Mouse (Mus musculus): ENCODE results near the gene Agk. TPM values are rescaled to one million over a fixed set of nuclear protein-coding genes. Genes with fewer than 3 reads are reported as not detected.

Agk gene
- polyA plus RNA-seq, 1 experiment from 2014 or later = 24.0 TPM

DNA sequence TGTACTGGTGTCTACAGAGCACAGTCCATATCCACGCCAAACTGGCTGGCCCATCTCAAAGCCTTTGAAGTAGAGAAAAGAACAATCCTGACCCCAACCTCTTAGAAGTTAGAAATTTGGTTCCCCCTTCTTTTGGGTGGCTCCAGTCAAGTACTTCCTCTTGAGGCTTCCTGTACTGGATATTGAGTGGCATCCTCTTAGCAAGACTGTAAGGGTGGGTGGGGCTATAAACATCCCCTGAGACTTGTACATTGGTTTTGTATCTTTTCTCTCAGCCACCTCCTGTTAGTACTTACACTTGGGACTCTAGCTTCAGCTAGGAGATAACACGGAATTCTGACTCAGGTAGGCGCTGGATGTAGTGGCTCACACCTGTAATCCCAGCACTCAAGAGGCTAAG is 105.3 kb downstream of the Agk start:
- 73% methylated on average over 3 of the region's 3 CpGs for WGBS
- DNase-seq (ENCODE audit: low spot score) (peak; percentile 48), ATAC-seq (peak; percentile 34; the same call in 1 of the 2 replicates)
- H3K27ac ChIP-seq (ENCODE audit: low read length) = peak overlapping the region; percentile 51; the same call in 1 of the 2 replicates
- no peak overlapping the region for H3K9ac ChIP-seq (replicated peaks; ENCODE audit: low read depth)
- no peaks in the 10 kb centered on the region for H3K36me3 ChIP-seq (ENCODE audit: insufficient read depth, low read length)
- H3K27me3 ChIP-seq (replicated peaks; ENCODE audit: insufficient read depth, low read length) = no peaks in the 10 kb centered on the region
- no peak overlapping the region for H3K4me2 ChIP-seq (replicated peaks; ENCODE audit: low read depth, low read length)
- no peaks in the 10 kb centered on the region for H3K9me3 ChIP-seq (ENCODE audit: low read length)
- no peak for TF ChIP-seq CTCF (IDR thresholded peaks at IDR 0.05)
- TF ChIP-seq EP300 (IDR thresholded peaks at IDR 0.05) = no peak
- peaks cover 7% of the 10 kb centered on the region for H3K4me1 ChIP-seq (ENCODE audit: insufficient read depth, low read depth, low read length)
- no peak overlapping the region for H3K4me3 ChIP-seq (ENCODE audit: low read depth, low read length)

DNA sequence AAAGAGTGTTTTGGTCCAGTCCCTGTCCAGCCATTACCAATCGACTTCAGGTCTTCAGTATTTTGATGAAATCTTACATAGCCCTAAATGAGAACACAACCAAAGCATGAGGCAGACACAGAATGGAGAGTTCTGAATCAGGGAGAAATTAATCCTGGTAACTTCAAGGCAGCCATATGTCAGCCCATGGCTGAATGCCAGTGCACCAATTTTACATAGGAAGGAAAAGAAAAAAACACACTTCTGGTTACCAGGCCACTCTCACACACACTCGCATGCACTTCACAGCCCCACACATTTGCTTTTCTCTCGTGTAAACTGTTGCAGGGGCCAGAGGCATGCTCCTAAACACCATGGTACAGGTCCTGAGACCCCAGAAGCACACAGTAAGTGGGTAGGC is 105.9 kb downstream of the Agk start:
- no peak overlapping the region for H3K9ac ChIP-seq (replicated peaks; ENCODE audit: low read depth)
- H3K27me3 ChIP-seq (replicated peaks; ENCODE audit: insufficient read depth, low read length) = no peaks in the 10 kb centered on the region
- ATAC-seq (no peak), DNase-seq (ENCODE audit: low spot score) (no peak)
- peaks cover 7% of the 10 kb centered on the region for H3K4me1 ChIP-seq (ENCODE audit: insufficient read depth, low read depth, low read length)
- TF ChIP-seq CTCF (IDR thresholded peaks at IDR 0.05) (no peak), EP300 (IDR thresholded peaks at IDR 0.05) (no peak)
- no peaks in the 10 kb centered on the region for H3K9me3 ChIP-seq (ENCODE audit: low read length)
- H3K4me2 ChIP-seq (replicated peaks; ENCODE audit: low read depth, low read length) = no peak overlapping the region
- 45% methylated on average over 3 of the region's 3 CpGs for WGBS
- no peak overlapping the region for H3K27ac ChIP-seq (ENCODE audit: low read length)
- no peaks in the 10 kb centered on the region for H3K36me3 ChIP-seq (ENCODE audit: insufficient read depth, low read length)
- H3K4me3 ChIP-seq (ENCODE audit: low read depth, low read length) = no peak overlapping the region

DNA sequence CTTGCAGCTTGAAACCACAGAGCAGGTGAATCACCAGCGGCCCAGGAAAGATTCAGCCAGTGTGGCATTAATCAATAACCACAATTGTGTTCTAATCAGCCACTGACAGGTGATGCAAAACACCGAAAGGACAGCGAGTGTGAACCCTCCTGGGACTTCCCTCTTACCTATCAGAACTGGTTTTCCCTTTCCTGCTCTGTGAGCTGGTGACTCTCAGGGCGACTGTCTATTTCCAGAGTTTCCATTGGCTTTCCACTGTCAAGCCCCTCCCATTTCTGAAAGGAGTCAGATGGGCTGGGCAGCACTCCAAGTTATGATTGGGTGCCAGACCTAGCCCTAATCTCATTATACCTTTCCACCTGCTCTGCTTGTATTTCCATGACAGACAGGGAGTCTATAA is 106.4 kb downstream of the Agk start:
- no peak overlapping the region for H3K9ac ChIP-seq (replicated peaks; ENCODE audit: low read depth)
- ATAC-seq = no peak
- 51% methylated on average over 4 of the region's 4 CpGs for WGBS
- H3K9me3 ChIP-seq (ENCODE audit: low read length) = no peaks in the 10 kb centered on the region
- TF ChIP-seq EP300 (IDR thresholded peaks at IDR 0.05) (no peak), CTCF (IDR thresholded peaks at IDR 0.05) (no peak)
- no peaks in the 10 kb centered on the region for H3K36me3 ChIP-seq (ENCODE audit: insufficient read depth, low read length)
- H3K4me1 ChIP-seq (ENCODE audit: insufficient read depth, low read depth, low read length) = peaks cover 7% of the 10 kb centered on the region
- H3K4me3 ChIP-seq (ENCODE audit: low read depth, low read length) = no peak overlapping the region
- no peak overlapping the region for H3K4me2 ChIP-seq (replicated peaks; ENCODE audit: low read depth, low read length)
- no peak overlapping the region for H3K27ac ChIP-seq (ENCODE audit: low read length)
- DNase-seq (ENCODE audit: low spot score) = no peak
- no peaks in the 10 kb centered on the region for H3K27me3 ChIP-seq (replicated peaks; ENCODE audit: insufficient read depth, low read length)

DNA sequence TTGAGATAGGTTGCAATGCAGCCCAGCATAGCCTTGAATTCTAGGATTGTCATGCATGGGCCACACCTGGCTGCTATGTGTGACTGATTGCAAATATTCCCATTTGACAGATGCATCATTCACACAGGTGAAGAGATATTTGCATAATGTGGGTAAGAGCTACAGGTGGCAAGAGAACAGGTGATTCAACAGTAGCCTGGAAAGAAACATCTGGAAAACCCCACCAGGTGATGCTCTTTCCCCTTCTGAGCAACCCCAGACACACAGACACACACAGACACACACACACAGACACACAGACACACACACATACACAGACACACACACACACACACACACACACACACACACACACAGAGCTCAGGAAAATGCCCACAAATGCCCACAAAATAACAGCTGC is 106.8 kb downstream of the Agk start:
- no peaks in the 10 kb centered on the region for H3K27me3 ChIP-seq (replicated peaks; ENCODE audit: insufficient read depth, low read length)
- no peak overlapping the region for H3K4me2 ChIP-seq (replicated peaks; ENCODE audit: low read depth, low read length)
- H3K9me3 ChIP-seq (ENCODE audit: low read length) = no peaks in the 10 kb centered on the region
- no peak overlapping the region for H3K4me3 ChIP-seq (ENCODE audit: low read depth, low read length)
- DNase-seq (ENCODE audit: low spot score) = no peak
- H3K36me3 ChIP-seq (ENCODE audit: insufficient read depth, low read length) = no peaks in the 10 kb centered on the region
- ATAC-seq = no peak
- H3K27ac ChIP-seq (ENCODE audit: low read length) = no peak overlapping the region
- H3K4me1 ChIP-seq (ENCODE audit: insufficient read depth, low read depth, low read length) = peaks cover 7% of the 10 kb centered on the region
- H3K9ac ChIP-seq (replicated peaks; ENCODE audit: low read depth) = no peak overlapping the region
- no peak for TF ChIP-seq CTCF (IDR thresholded peaks at IDR 0.05)
- TF ChIP-seq EP300 (IDR thresholded peaks at IDR 0.05) = no peak

DNA sequence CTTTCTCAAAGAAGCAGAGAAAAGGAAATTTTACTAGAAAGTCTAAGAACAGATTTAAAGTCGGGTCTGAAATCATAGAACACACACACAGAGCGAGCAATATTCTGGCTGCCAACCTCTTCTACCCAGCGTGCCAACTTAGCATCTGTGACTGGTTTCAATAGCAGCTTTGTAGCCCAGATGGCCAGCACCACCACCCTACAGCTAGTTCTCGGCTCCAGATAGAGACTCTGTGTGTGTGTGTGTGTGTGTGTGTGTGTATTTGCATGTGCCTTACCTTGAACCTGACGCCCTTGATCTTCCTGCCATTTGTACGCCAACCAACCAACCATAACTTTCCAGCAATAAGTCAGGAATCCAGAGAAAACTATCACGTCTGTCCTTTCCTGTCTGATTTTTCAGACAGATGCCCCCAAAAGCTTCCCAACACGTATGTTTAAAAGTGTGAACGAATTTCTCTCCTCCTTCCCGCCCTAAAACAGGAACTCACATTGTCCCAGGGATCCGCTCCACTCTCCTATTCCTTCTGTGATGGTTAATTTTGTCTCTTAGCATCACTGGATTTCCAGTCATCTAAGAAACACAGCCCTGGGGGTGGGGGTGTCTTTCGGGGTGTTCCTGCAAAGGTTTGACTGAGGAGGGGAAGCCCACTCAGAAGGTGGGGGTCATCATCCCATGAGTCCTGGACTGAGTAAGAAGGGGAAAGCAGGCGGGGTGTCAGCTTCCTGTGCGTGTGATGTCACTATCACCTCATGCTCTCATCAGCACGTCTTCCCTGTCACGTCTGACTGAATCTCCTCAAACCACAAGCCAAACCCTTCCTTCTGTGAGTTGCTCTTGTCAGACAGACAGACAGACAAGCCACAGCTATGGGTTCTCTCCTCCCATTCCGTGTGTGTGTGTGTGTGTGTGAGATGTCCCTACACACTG is 107.6 kb downstream of the Agk start:
- no peak for DNase-seq (ENCODE audit: low spot score)

DNA sequence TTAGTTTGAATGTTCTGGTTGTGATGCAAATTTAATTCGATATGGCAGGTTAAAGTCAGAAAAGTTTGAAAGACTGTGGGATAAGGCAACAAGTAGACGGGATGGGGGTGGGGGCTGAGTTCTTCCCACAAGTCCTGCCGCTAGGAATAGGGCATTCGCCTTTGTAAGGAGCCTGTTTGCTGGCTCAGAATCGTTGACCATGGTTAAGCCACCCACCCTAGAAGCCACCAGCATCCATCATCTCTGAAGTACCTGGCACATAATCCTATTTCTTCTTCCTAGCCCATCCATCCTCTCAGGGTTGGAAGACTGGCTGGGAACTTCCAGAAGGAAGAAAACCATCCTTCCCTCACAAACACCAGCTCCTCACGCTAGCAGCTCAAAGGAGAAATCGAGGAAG is 109.7 kb downstream of the Agk start:
- peak overlapping the region; percentile 69 for H3K4me3 ChIP-seq (ENCODE audit: low read depth, low read length)
- ATAC-seq (no peak), DNase-seq (ENCODE audit: low spot score) (no peak)
- H3K36me3 ChIP-seq (ENCODE audit: insufficient read depth, low read length) = no peaks in the 10 kb centered on the region
- no peak overlapping the region for H3K27ac ChIP-seq (ENCODE audit: low read length)
- TF ChIP-seq CTCF (IDR thresholded peaks at IDR 0.05) (no peak), EP300 (IDR thresholded peaks at IDR 0.05) (no peak)
- H3K9ac ChIP-seq (replicated peaks; ENCODE audit: low read depth) = peak overlapping the region; percentile 59
- 16% methylated on average over 7 of the region's 7 CpGs for WGBS
- peak overlapping the region; percentile 97 for H3K4me2 ChIP-seq (replicated peaks; ENCODE audit: low read depth, low read length)
- peaks cover 7% of the 10 kb centered on the region for H3K4me1 ChIP-seq (ENCODE audit: insufficient read depth, low read depth, low read length)
- no peaks in the 10 kb centered on the region for H3K9me3 ChIP-seq (ENCODE audit: low read length)
- H3K27me3 ChIP-seq (replicated peaks; ENCODE audit: insufficient read depth, low read length) = no peaks in the 10 kb centered on the region

More for the DNA sequence above, 107.6 kb downstream of the Agk start:
- WGBS = 84% methylated on average over 17 of the region's 17 CpGs
- H3K4me2 ChIP-seq (replicated peaks; ENCODE audit: low read depth, low read length) = no peak overlapping the region
- no peak overlapping the region for H3K27ac ChIP-seq (ENCODE audit: low read length)
- TF ChIP-seq CTCF (IDR thresholded peaks at IDR 0.05) (no peak), EP300 (IDR thresholded peaks at IDR 0.05) (no peak)
- no peak for ATAC-seq
- peaks cover 7% of the 10 kb centered on the region for H3K4me1 ChIP-seq (ENCODE audit: insufficient read depth, low read depth, low read length)
- H3K9me3 ChIP-seq (ENCODE audit: low read length) = no peaks in the 10 kb centered on the region
- H3K4me3 ChIP-seq (ENCODE audit: low read depth, low read length) = no peak overlapping the region
- no peak overlapping the region for H3K9ac ChIP-seq (replicated peaks; ENCODE audit: low read depth)
- H3K36me3 ChIP-seq (ENCODE audit: insufficient read depth, low read length) = no peaks in the 10 kb centered on the region
- no peaks in the 10 kb centered on the region for H3K27me3 ChIP-seq (replicated peaks; ENCODE audit: insufficient read depth, low read length)

Data from lung, postnatal 0 days (tissue).